Mouse (Mus musculus): ENCODE data around the gene Rab7b. TPM values are rescaled to one million over a fixed set of nuclear protein-coding genes. Genes with fewer than 3 reads are reported as not detected.

Rab7b gene
- polyA plus RNA-seq, 1 experiment from 2014 or later, result 0.93 TPM

- peaks cover 9% of the 10 kb centered on the region; the same call in 1 of the 2 replicates for H3K4me1 ChIP-seq
- H3K9me3 ChIP-seq, result no peaks in the 10 kb centered on the region
- no peaks in the 10 kb centered on the region for H3K36me3 ChIP-seq
- H3K27ac ChIP-seq (replicated peaks), result no peak overlapping the region
- H3K4me2 ChIP-seq (replicated peaks), result no peak overlapping the region
- 33% methylated on average over 4 of the region's 4 CpGs for whole genome bisulfite sequencing
- no peak overlapping the region for H3K9ac ChIP-seq (replicated peaks)
- no peak for ATAC-seq (ENCODE audit: low FRiP score, low read depth)
- no peaks in the 10 kb centered on the region for H3K27me3 ChIP-seq
- no peak overlapping the region for H3K4me3 ChIP-seq
Observed at GRCm38 (mm10) chr1:131723549-131723948, 35.1 kb downstream of the Rab7b start.

DNA sequence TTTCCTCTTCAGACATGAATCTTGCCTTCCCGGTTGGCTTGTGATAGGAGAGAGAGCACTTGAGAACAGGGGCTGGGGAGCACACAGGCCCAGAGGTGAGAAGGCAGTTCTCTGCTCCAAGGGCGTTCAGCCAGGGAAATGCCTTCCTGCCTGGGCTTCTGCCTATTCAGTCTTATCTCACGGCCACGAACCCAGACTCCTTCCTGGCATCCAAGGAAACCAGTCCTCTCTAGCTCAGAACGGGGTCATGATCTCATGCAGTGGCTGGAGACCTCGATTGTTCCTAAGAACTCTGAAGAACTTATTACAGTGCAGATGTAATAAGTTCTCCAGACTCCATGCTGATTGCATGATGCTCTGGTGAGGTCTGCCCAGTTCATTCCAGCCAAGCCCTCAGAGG lies 38.1 kb downstream of the Rab7b start:
- no peak overlapping the region for H3K27ac ChIP-seq (replicated peaks)
- no peak for ATAC-seq (ENCODE audit: low FRiP score, low read depth)
- no peaks in the 10 kb centered on the region for H3K36me3 ChIP-seq
- H3K9me3 ChIP-seq, result no peaks in the 10 kb centered on the region
- H3K4me3 ChIP-seq, result no peak overlapping the region
- H3K4me1 ChIP-seq, result peaks cover 9% of the 10 kb centered on the region; the same call in 1 of the 2 replicates
- H3K27me3 ChIP-seq, result no peaks in the 10 kb centered on the region
- WGBS, result 86% methylated on average over 6 of the region's 6 CpGs
- no peak overlapping the region for H3K4me2 ChIP-seq (replicated peaks)
- no peak overlapping the region for H3K9ac ChIP-seq (replicated peaks)

- Histone ChIP-seq H3K4me3 (no peak overlapping the region), H3K4me2 (replicated peaks) (no peak overlapping the region), H3K9me3 (no peaks in the 10 kb centered on the region), H3K36me3 (no peaks in the 10 kb centered on the region), H3K4me1 (peaks cover 3% of the 10 kb centered on the region; the same call in 1 of the 2 replicates), H3K9ac (replicated peaks) (no peak overlapping the region), H3K27me3 (no peaks in the 10 kb centered on the region), H3K27ac (replicated peaks) (no peak overlapping the region)
- ATAC-seq (ENCODE audit: low FRiP score, low read depth), result no peak
- WGBS, result 87% methylated on average over 12 of the region's 12 CpGs
Observed at GRCm38 (mm10) chr1:131730639-131731437, 42.3 kb downstream of the Rab7b start.

DNA sequence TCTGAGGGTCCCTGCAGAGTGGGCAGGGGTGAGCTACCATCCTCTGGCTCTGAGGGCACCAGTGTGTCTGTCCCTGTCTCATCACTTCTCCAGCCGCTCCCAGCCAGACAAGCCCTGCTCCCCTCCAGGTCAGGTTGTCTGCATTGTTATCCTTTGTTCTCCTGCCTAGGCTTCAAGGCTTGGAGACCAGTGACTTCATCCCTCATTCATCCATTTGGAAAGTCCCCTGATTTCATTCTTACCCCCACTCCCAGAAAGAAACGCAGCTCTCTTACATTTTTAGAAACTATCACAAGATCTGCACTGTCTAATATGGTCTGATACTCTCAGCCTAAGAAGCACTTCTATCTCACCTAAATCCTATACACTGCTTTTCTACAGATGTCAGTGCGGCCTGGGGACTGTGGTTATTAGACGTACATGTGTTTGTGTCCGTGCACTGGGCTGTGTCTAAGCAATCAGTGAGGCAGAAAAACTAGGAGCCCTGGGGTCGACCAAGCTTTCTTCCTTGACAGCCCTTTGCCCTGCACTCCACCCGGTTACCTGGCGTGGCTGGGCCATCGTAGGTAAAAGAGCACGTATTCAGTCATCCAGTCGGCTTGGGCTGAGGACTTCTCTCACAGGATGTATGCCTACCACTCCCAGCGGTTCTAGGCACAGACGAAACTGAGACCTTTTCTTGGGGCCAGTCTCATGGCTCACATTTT lies 45.1 kb downstream of the Rab7b start:
- H3K4me3 ChIP-seq, result no peak overlapping the region
- no peak overlapping the region for H3K4me2 ChIP-seq (replicated peaks)
- H3K9ac ChIP-seq (replicated peaks), result no peak overlapping the region
- WGBS, result 45% methylated on average over 13 of the region's 13 CpGs
- ATAC-seq (ENCODE audit: low FRiP score, low read depth), result no peak
- no peaks in the 10 kb centered on the region for H3K9me3 ChIP-seq
- H3K27ac ChIP-seq (replicated peaks), result no peak overlapping the region
- H3K36me3 ChIP-seq, result no peaks in the 10 kb centered on the region
- peaks cover 3% of the 10 kb centered on the region; the same call in 1 of the 2 replicates for H3K4me1 ChIP-seq
- H3K27me3 ChIP-seq, result no peaks in the 10 kb centered on the region

DNA sequence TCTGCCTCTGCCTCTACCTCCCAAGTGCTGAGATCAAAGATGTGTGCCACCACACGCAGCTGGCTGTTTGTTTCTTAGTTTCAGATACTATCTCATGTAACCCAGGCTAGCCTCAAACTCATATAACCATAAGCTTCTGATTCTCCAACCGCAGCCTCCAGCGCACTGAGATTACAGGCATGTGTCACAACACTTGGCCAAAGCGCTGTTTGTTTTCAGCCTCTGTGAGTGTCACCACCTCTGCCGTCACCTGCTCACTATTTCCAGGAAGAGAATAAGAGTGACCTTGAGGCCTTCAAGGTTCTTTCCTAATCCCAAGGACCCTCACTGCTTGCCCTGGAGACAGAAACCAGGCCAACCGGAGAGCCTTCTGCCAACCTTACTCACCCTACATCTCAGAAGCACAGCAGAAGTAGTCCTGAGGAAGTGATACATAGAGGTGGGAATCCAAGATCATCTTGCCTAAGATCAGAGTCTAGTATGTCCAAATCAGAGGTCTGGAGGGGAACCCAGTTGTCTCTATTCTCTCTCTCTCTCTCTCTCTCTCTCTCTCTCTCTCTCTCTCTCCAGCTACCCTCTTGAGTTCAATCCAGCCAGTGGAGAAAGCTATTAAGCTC lies 46.3 kb downstream of the Rab7b start:
- H3K4me1 ChIP-seq, result peaks cover 3% of the 10 kb centered on the region; the same call in 1 of the 2 replicates
- H3K9me3 ChIP-seq, result no peaks in the 10 kb centered on the region
- no peak overlapping the region for H3K9ac ChIP-seq (replicated peaks)
- ATAC-seq (ENCODE audit: low FRiP score, low read depth), result no peak
- no peak overlapping the region for H3K4me2 ChIP-seq (replicated peaks)
- H3K27me3 ChIP-seq, result no peaks in the 10 kb centered on the region
- 93% methylated on average over 6 of the region's 6 CpGs for WGBS
- H3K4me3 ChIP-seq, result no peak overlapping the region
- H3K36me3 ChIP-seq, result no peaks in the 10 kb centered on the region
- no peak overlapping the region for H3K27ac ChIP-seq (replicated peaks)

GRCm38 (mm10) chr1:131736494-131736893 lies 48.0 kb downstream of the Rab7b start:
- no peaks in the 10 kb centered on the region for H3K9me3 ChIP-seq
- ATAC-seq (ENCODE audit: low FRiP score, low read depth), result no peak
- H3K9ac ChIP-seq (replicated peaks), result no peak overlapping the region
- H3K4me2 ChIP-seq (replicated peaks), result no peak overlapping the region
- no peak overlapping the region for H3K27ac ChIP-seq (replicated peaks)
- H3K27me3 ChIP-seq, result no peaks in the 10 kb centered on the region
- no peak overlapping the region for H3K4me3 ChIP-seq
- 92% methylated on average over 9 of the region's 9 CpGs for WGBS
- H3K4me1 ChIP-seq, result peaks cover 3% of the 10 kb centered on the region; the same call in 1 of the 2 replicates
- no peaks in the 10 kb centered on the region for H3K36me3 ChIP-seq

GRCm38 (mm10) chr1:131737269-131737668 lies 48.8 kb downstream of the Rab7b start:
- 84% methylated on average over 5 of the region's 5 CpGs for WGBS
- ATAC-seq (ENCODE audit: low FRiP score, low read depth), result no peak
- Histone ChIP-seq H3K27ac (replicated peaks) (no peak overlapping the region), H3K9ac (replicated peaks) (no peak overlapping the region), H3K9me3 (no peaks in the 10 kb centered on the region), H3K4me3 (no peak overlapping the region), H3K4me2 (replicated peaks) (no peak overlapping the region), H3K4me1 (peaks cover 3% of the 10 kb centered on the region; the same call in 1 of the 2 replicates), H3K27me3 (no peaks in the 10 kb centered on the region), H3K36me3 (no peaks in the 10 kb centered on the region)

DNA sequence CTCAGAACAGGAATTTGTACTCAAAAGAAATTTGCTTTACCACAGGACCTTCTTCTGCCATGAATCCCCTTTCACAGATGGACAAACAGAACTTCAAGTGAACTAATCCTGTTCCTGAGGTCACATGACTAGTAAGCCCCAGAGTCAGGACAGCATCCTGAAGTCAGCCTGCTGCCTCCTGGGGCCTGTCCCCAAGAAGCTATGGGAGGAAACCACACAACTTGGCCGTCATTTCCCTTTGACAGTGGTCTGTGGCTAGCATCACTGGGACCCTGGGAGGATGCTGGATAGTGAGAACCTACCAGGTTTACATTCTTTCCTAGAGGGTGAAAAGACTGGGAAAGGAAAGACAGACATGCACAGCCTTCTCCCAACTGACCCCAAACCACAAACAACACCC lies 50.3 kb downstream of the Rab7b start:
- H3K36me3 ChIP-seq, result no peaks in the 10 kb centered on the region
- no peak overlapping the region for H3K4me2 ChIP-seq (replicated peaks)
- no peak overlapping the region for H3K9ac ChIP-seq (replicated peaks)
- no peak overlapping the region for H3K4me3 ChIP-seq
- H3K4me1 ChIP-seq, result no peaks in the 10 kb centered on the region
- H3K27ac ChIP-seq (replicated peaks), result no peak overlapping the region
- H3K27me3 ChIP-seq, result no peaks in the 10 kb centered on the region
- no peaks in the 10 kb centered on the region for H3K9me3 ChIP-seq
- 77% methylated on average over 1 of the region's 1 CpGs for WGBS
- ATAC-seq (ENCODE audit: low FRiP score, low read depth), result no peak

GRCm38 (mm10) chr1:131739481-131740160 lies 51.1 kb downstream of the Rab7b start:
- WGBS, result 95% methylated on average over 9 of the region's 9 CpGs
- no peak overlapping the region for H3K4me2 ChIP-seq (replicated peaks)
- H3K27me3 ChIP-seq, result no peaks in the 10 kb centered on the region
- no peaks in the 10 kb centered on the region for H3K36me3 ChIP-seq
- no peak overlapping the region for H3K4me3 ChIP-seq
- no peaks in the 10 kb centered on the region for H3K4me1 ChIP-seq
- H3K9me3 ChIP-seq, result no peaks in the 10 kb centered on the region
- H3K9ac ChIP-seq (replicated peaks), result no peak overlapping the region
- ATAC-seq (ENCODE audit: low FRiP score, low read depth), result no peak
- no peak overlapping the region for H3K27ac ChIP-seq (replicated peaks)

DNA sequence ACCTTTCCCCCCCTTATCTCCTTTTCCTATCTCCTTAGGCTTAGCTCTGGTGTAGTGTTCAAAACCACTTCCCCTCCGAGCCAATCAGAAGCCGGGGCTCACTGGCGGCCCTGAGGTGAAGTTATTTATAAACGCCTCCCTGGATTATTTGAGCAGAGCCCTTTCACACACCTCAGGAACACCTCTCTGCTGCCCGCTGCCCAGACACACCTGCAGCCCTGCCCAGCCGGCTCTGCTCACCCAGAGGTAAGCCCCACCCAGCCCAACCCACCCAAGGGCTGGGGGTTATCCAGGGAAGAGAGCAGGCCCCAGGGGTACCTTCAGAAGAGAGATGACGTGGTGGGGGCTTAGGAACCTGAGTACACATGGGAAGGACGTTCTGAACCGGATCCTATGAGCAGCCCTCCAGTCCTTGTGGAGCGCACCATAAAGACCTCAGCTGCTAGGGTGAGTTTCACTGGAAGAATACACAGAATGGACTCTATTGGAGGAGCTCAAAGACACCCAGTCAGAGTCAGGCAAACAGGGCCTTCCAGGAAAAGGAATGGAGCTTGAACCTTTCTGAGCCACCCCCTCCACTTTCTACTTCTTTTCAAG lies 55.5 kb downstream of the Rab7b start, which contains the start of gene Slc26a9:
Gene Slc26a9 (plus strand): TSS at position 155 of the 597 bp plus-strand sequence.
- WGBS, result 69% methylated on average over 10 of the region's 10 CpGs
- H3K9ac ChIP-seq (replicated peaks), result no peak within 1 kb of the TSS

GRCm38 (mm10) chr1:131745391-131745790 lies 56.9 kb downstream of the Rab7b start:
- Histone ChIP-seq H3K4me2 (replicated peaks) (no peak overlapping the region), H3K36me3 (no peaks in the 10 kb centered on the region), H3K27ac (replicated peaks) (no peak overlapping the region), H3K9ac (replicated peaks) (no peak overlapping the region), H3K27me3 (0 out of 2 replicates have a peak, but pooled peaks cover under 1% of the 10 kb centered on the region), H3K9me3 (no peaks in the 10 kb centered on the region), H3K4me3 (no peak overlapping the region), H3K4me1 (peaks cover 8% of the 10 kb centered on the region; the same call in 1 of the 2 replicates)
- ATAC-seq (ENCODE audit: low FRiP score, low read depth), result no peak
- 67% methylated on average over 5 of the region's 5 CpGs for WGBS

More for the DNA sequence above, 55.5 kb downstream of the Rab7b start, which contains the start of gene Slc26a9:
- Histone ChIP-seq H3K36me3 (no peaks in the 10 kb centered on the region), H3K4me3 (no peak within 1 kb of the TSS), H3K9me3 (no peaks in the 10 kb centered on the region), H3K27ac (replicated peaks) (no peak within 1 kb of the TSS), H3K4me2 (replicated peaks) (no peak within 1 kb of the TSS), H3K4me1 (peaks cover 8% of the 10 kb centered on the region; the same call in 1 of the 2 replicates), H3K27me3 (no peaks in the 10 kb centered on the region)
- no peak for ATAC-seq (ENCODE audit: low FRiP score, low read depth)
